Mouse (Mus musculus): ENCODE measurements at regions not wholly inside any gene's neighbourhood (a gene's known extent, or its start where the extent isn't known, plus 50 kb on each side); places are given as distances from the start of the nearest gene placed in this dataset.
A peak's percentile ranks its signal among the peaks of the same experiment; 100 is the strongest.
"Not testable (repeated sequence)": the region's sequence is repeated elsewhere in the genome, so short reads cannot be mapped to it uniquely, and the experiment has no call there.

DNA sequence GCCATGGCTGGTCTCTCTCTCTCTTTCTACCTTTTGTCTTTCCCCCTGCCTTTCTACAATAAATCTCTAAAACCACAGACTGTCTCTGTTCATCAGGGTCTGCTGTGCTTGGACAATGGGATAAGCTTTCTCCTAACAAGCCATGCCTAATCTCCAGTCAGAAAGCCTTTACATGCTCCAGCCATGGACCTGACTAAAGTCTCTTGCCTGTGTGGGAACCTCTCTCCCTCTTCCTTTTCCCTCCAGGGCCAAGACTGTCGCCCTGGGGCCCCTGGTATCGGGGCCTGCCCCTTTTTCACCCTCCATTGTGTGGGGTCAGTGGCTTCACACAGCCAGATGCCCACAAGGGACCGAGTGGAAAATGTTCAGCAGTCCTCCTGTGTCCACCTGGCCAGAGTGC is 1151.3 kb upstream of the Prmt6 start:
- DNase-seq (ENCODE audit: low spot score) = peak; percentile 1

GRCm38 (mm10) chr3:111393127-111393526 is 1142.3 kb upstream of the Prmt6 start:
- DNase-seq (ENCODE audit: low spot score) = peak; percentile 27

DNA sequence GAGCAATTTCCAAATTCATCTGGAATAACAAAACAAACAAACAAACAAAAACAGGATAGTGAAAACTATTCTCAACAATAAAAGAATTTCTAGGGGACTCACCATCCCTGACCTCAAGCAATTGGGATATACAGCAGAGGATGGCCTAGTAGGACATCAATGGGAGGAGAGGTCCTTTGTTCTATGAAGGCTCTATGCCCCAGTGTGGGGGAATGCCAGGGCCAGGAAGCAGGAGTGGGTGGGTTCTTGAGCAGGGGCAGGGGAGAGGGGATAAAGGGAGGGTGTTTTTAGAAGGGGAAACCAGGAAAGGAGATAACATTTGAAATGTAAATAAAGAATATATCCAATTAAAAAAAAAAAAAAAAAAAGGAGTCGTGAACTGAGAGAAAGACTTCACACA is 1141.9 kb upstream of the Prmt6 start:
- DNase-seq (ENCODE audit: low spot score) = not testable (repeated sequence)

GRCm38 (mm10) chr3:111386745-111387144 is 1135.9 kb upstream of the Prmt6 start:
- DNase-seq (ENCODE audit: low spot score) = no peak

GRCm38 (mm10) chr3:111386334-111386733 is 1135.5 kb upstream of the Prmt6 start:
- no peak for DNase-seq (ENCODE audit: low spot score)

DNA sequence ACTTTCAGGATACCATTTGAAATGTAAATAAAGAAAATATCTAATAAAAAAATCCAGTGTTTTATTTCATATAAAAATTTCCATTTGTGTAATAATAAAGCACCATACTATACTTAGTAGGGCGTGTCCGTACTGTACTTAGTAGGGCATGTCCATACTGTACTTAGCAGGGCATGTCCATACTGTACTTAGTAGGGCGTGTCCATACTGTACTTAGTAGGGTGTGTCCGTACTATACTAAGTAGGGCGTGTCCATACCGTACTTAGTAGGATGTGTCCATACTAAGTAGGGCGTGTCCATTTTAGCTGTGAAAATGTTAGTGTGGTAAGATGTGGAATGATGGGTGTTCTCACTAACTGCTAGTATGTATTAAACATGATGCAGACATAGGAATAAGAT is 1134.8 kb upstream of the Prmt6 start:
- no peak for DNase-seq (ENCODE audit: low spot score)

GRCm38 (mm10) chr3:111371259-111371658 is 1120.5 kb upstream of the Prmt6 start:
- DNase-seq (ENCODE audit: low spot score) = no peak

GRCm38 (mm10) chr3:111338247-111338646 is 1087.4 kb upstream of the Prmt6 start:
- DNase-seq (ENCODE audit: low spot score) = peak; percentile 14

DNA sequence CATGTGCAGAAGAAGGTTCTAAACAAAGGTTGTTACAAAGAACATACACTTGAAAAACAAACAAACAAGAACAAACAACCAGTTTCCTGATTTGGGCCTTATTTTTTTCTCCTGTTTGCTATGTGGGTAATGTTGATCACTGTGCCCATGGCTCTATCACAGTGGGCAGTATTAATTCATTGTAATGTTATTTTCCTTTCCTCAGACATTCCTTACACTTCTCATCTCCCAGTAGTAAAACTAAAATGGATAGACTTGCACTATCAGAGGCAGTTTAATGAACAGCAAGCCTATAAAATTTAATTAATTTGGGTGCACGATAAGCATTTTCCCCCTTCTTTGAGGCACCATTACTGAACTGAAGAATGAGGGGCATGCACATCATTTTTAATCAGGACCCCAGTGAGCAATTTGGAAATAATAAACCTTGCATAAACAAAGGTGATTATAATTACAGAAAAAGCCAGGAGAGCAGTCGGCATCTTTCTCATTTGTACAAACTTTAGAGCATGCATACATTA is 1040.3 kb upstream of the Prmt6 start:
- DNase-seq (ENCODE audit: low spot score) = no peak

- no peak for DNase-seq (ENCODE audit: low spot score)
Observed at GRCm38 (mm10) chr3:111281584-111281983, 1030.8 kb upstream of the Prmt6 start.

Measured in embryo, embryonic 10.5 days (tissue).